Mouse (Mus musculus) liver, embryonic 14.5 days (tissue): ENCODE measurements around the gene Calhm1. TPM values are rescaled to one million over a fixed set of nuclear protein-coding genes. Genes with fewer than 3 reads are reported as not detected.
"Not testable (repeated sequence)": the region's sequence is repeated elsewhere in the genome, so short reads cannot be mapped to it uniquely, and the experiment has no call there.

Experiments
- ATAC-seq: fragments of 200-750 bp; cut with Nextera tagmentation; 2 replicates; pipeline ENCODE4 v1.8.0; 2017; ENCODE audit warnings: moderate number of reproducible peaks, mild to moderate bottlenecking, moderate library complexity; ENCODE audit not compliant: insufficient read depth
- DNase-seq, 3 experiments: peaks; one replicate each; pipeline ENCODE4 v3.0.0-alpha.2; 2012 to 2013; ENCODE audit warnings: low read depth in 3 of 3, low spot score in 3 of 3
- H3K27ac ChIP-seq: fragments of 300-500 bp; sonication (generic); 2 replicates; pipeline ENCODE4 v1.5.1; 2014; ENCODE audit warnings: moderate library complexity, mild to moderate bottlenecking, control low read depth, inconsistent platforms
- H3K27me3 ChIP-seq: fragments of 300-500 bp; sonication (generic); 2 replicates; pipeline ENCODE4 v1.6.1; 2014; ENCODE audit warnings: mild to moderate bottlenecking, low read length, moderate library complexity; ENCODE audit not compliant: control insufficient read depth, insufficient read depth
- H3K36me3 ChIP-seq: fragments of 300-500 bp; sonication (generic); replicated peaks from 2 replicates; pipeline ENCODE4 v1.6.1; 2014; ENCODE audit warnings: low read depth; ENCODE audit not compliant: control insufficient read depth, insufficient read depth
- H3K4me1 ChIP-seq, 2 experiments: fragments of 200-500 bp in 1 of 2; fragments of 300-500 bp in 1 of 2; sonication (generic) in 1 of 2; replicated peaks; 2 replicates each; pipeline ENCODE4 v1.6.1; 2012 to 2014; ENCODE audit warnings: antibody characterized with exemption in 1 of 2, inconsistent platforms in 1 of 2, low read length in 1 of 2; ENCODE audit not compliant: control insufficient read depth in 2 of 2, insufficient read depth in 2 of 2
- H3K4me2 ChIP-seq: fragments of 300-500 bp; sonication (generic); 2 replicates; pipeline ENCODE4 v1.6.1; 2014; ENCODE audit warnings: low read depth, mild to moderate bottlenecking, control low read depth, moderate library complexity
- H3K4me3 ChIP-seq, 2 experiments: fragments of 200-500 bp in 1 of 2; fragments of 300-500 bp in 1 of 2; sonication (generic) in 1 of 2; 2 replicates each; pipeline ENCODE4 v1.5.1; 2012 to 2014; ENCODE audit warnings: low read depth in 2 of 2, low read length in 2 of 2, mild to moderate bottlenecking in 2 of 2, control low read depth in 1 of 2, inconsistent platforms in 1 of 2, moderate library complexity in 1 of 2; ENCODE audit not compliant: insufficient read depth in 1 of 2
- H3K9ac ChIP-seq: fragments of 300-500 bp; sonication (generic); replicated peaks from 2 replicates; pipeline ENCODE4 v1.6.1; 2014; ENCODE audit warnings: mild to moderate bottlenecking, control low read depth, moderate library complexity
- H3K9me3 ChIP-seq: fragments of 300-500 bp; sonication (generic); 2 replicates; pipeline ENCODE4 v1.6.1; 2016; ENCODE audit warnings: low read length, mixed read lengths; ENCODE audit not compliant: control insufficient read depth
- CTCF ChIP-seq: IDR thresholded peaks from 2 replicates; pipeline ENCODE4 v1.5.1; 2016; ENCODE audit warnings: antibody characterized with exemption, low read depth, control low read depth
- EP300 ChIP-seq: IDR thresholded peaks from 2 replicates; pipeline ENCODE4 v1.6.1; 2016; ENCODE audit warnings: antibody characterized with exemption, low read depth
- WGBS: fragments of 180-500 bp; shearing (Covaris S2); extraction: QIAGEN DNeasy Blood & Tissue Kit; methylation state at CpG from one replicate; pipeline ENCODE4 v1.1.7; 2014; ENCODE audit not compliant: insufficient replicate concordance; 5-methylcytosine and 5-hydroxymethylcytosine counted together
- polyA plus RNA-seq, 2 experiments: library from polyadenylated mRNA; depleted of rRNA in 1 of 2; stranded (reverse) in 1 of 2; unstranded in 1 of 2; fragments of >200 nt; fragmentation: Nextera tagmentation in 1 of 2; extraction: Ambion mirVana in 1 of 2; gene quantifications; 2 replicates each; pipeline versions ENCODE4 v1.2.1 to v1.2.3; 2012 to 2014

Gene Calhm1
- polyA plus RNA-seq, 2 experiments, result not detected

DNA sequence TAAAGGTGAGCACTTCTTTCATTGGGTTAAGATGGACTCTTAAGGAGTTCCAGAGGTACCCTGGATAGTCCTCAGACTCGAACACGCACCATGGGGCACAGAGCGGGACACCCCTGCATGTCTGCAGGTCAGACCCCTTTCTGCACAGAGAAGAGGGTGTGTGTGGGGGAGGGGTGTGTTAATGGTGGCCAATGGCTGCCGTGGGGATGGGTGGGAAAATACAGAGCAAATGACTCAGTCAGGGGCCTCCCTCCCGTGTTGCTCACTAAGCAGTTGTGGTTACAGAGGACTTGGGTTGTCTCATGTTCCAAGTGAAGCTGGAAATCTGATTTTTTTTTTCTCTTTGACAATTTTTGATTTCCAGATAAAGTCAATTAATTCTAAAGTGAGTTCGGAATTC, 1.6 kb downstream of the Calhm1 start:
- H3K4me1 ChIP-seq, result no peaks in the 10 kb centered on the region
- H3K27ac ChIP-seq, result no peak overlapping the region
- ATAC-seq, result no peak
- 57% methylated on average over 6 of the region's 6 CpGs for WGBS
- no peak overlapping the region for H3K9ac ChIP-seq
- H3K9me3 ChIP-seq, result no peaks in the 10 kb centered on the region
- TF ChIP-seq CTCF (no peak), EP300 (no peak)
- DNase-seq, result no peak
- no peak overlapping the region for H3K4me2 ChIP-seq
- no peak overlapping the region for H3K4me3 ChIP-seq
- H3K27me3 ChIP-seq, result no peaks in the 10 kb centered on the region; the same call in 1 of the 2 replicates
- H3K36me3 ChIP-seq, result no peaks in the 10 kb centered on the region

DNA sequence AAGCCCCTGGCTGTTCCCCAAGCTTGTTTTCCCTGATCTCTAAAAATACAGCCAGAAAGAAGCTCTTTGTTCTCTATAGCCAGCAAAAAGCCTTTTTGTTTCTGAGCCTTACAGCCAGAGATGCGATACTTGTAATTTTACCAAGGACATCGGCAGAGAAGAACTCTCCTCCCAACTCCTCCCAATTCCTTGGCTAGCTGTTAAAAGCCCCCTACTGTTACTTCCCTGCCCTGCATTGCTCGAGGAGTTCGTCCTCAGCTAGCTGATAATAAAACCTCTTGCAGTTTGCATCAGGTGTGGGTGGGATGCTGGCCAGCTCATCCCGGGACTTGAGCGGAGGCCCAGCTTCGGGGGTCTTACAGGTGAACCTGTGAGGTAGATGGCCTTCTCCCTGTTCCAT, 4.4 kb downstream of the Calhm1 start:
- not testable (repeated sequence) for H3K9ac ChIP-seq, H3K4me1 ChIP-seq, DNase-seq, H3K4me2 ChIP-seq, H3K27ac ChIP-seq, ATAC-seq, H3K4me3 ChIP-seq, H3K36me3 ChIP-seq, H3K27me3 ChIP-seq, H3K9me3 ChIP-seq
- 41% methylated on average over 7 of the region's 7 CpGs for WGBS

- peak within 1 kb of the TSS; percentile 30 for H3K4me2 ChIP-seq
- no peaks in the 10 kb centered on the region; the same call in 1 of the 2 replicates for H3K27me3 ChIP-seq
- no peak for DNase-seq
- peak within 1 kb of the TSS; percentile 27 to 56 for H3K4me3 ChIP-seq
- no peak for TF ChIP-seq CTCF
- TF ChIP-seq EP300, result no peak
- no peaks in the 10 kb centered on the region for H3K9me3 ChIP-seq
- WGBS, result 5% methylated on average over 28 of the region's 28 CpGs
- peaks cover 0 to 6% of the 10 kb centered on the region in 2 experiments; a peak in 3 of 4 replicates for H3K4me1 ChIP-seq
- H3K9ac ChIP-seq, result peak within 1 kb of the TSS; percentile 39; the same call in 1 of the 2 replicates
- H3K36me3 ChIP-seq, result no peaks in the 10 kb centered on the region
- ATAC-seq, result no peak
- no peak within 1 kb of the TSS for H3K27ac ChIP-seq
These were observed 6.2 kb downstream of the Calhm1 start, which contains the start of gene Calhm2 for GRCm38 (mm10) chr19:47137771-47138421. Gene Calhm2, minus strand, starts transcription at chr19:47138294.

- WGBS, result 4% methylated on average over 6 of the region's 6 CpGs
- TF ChIP-seq EP300 (no peak), CTCF (no peak)
- no peak overlapping the region; the same call in 1 of the 2 replicates for H3K9ac ChIP-seq
- peak; percentile 62 for ATAC-seq
- no peaks in the 10 kb centered on the region for H3K36me3 ChIP-seq
- peak in 2 of 3 experiments; percentile 31 to 33 for DNase-seq
- H3K27ac ChIP-seq, result no peak overlapping the region
- peak overlapping the region; percentile 30 for H3K4me2 ChIP-seq
- H3K4me3 ChIP-seq, result peak overlapping the region; percentile 27 to 40
- peaks cover 0 to 6% of the 10 kb centered on the region in 2 experiments; a peak in 3 of 4 replicates for H3K4me1 ChIP-seq
- H3K27me3 ChIP-seq, result no peaks in the 10 kb centered on the region; the same call in 1 of the 2 replicates
- H3K9me3 ChIP-seq, result no peaks in the 10 kb centered on the region
These were observed 6.9 kb downstream of the Calhm1 start for GRCm38 (mm10) chr19:47137051-47137581.

- H3K9ac ChIP-seq, result no peak overlapping the region
- no peak for TF ChIP-seq CTCF
- no peak for TF ChIP-seq EP300
- no peaks in the 10 kb centered on the region for H3K9me3 ChIP-seq
- no peak overlapping the region for H3K4me3 ChIP-seq
- H3K27me3 ChIP-seq, result no peaks in the 10 kb centered on the region; the same call in 1 of the 2 replicates
- no peak overlapping the region for H3K27ac ChIP-seq
- ATAC-seq (no peak), DNase-seq (no peak)
- 67% methylated on average over 5 of the region's 5 CpGs for WGBS
- no peak overlapping the region for H3K4me2 ChIP-seq
- peaks cover 0 to 6% of the 10 kb centered on the region in 2 experiments; a peak in 3 of 4 replicates for H3K4me1 ChIP-seq
- H3K36me3 ChIP-seq, result peaks cover 3% of the 10 kb centered on the region; the same call in 1 of the 2 replicates
These were observed 7.9 kb downstream of the Calhm1 start for GRCm38 (mm10) chr19:47136170-47136569.
